Mouse (Mus musculus) lung, postnatal 10 days (tissue): ENCODE measurements around the gene Il4.
A peak's percentile ranks its signal among the peaks of the same experiment; 100 is the strongest.

Experiments
- DNase-seq: peaks from one replicate; pipeline ENCODE4 v3.0.0; 2021

The Il4 gene

GRCm38 (mm10) chr11:53618619-53619198 lies at the start of gene Il4:
Gene Il4, minus strand, starts transcription at chr11:53618669.
- no peak for DNase-seq

- no peak for DNase-seq
These were observed 45.6 kb upstream of the Il4 start for GRCm38 (mm10) chr11:53664091-53664490.

- DNase-seq: no peak
These were observed 44.6 kb upstream of the Il4 start for GRCm38 (mm10) chr11:53662794-53663674.

GRCm38 (mm10) chr11:53657828-53658227 lies 39.4 kb upstream of the Il4 start:
- DNase-seq: no peak

GRCm38 (mm10) chr11:53657381-53657780 lies 38.9 kb upstream of the Il4 start:
- no peak for DNase-seq

GRCm38 (mm10) chr11:53656558-53657202 lies 38.2 kb upstream of the Il4 start:
- no peak for DNase-seq

- DNase-seq: no peak
These were observed 36.6 kb upstream of the Il4 start for GRCm38 (mm10) chr11:53655043-53655442.

- no peak for DNase-seq
These were observed 34.0 kb upstream of the Il4 start for GRCm38 (mm10) chr11:53652427-53652826.

GRCm38 (mm10) chr11:53651441-53651840 lies 33.0 kb upstream of the Il4 start:
- DNase-seq: no peak

GRCm38 (mm10) chr11:53644017-53644416 lies 25.5 kb upstream of the Il4 start:
- DNase-seq: no peak

- DNase-seq: no peak
These were observed 24.3 kb upstream of the Il4 start for GRCm38 (mm10) chr11:53642744-53643279.

GRCm38 (mm10) chr11:53637803-53638260 lies 19.4 kb upstream of the Il4 start:
- DNase-seq: no peak

- no peak for DNase-seq
These were observed 18.8 kb upstream of the Il4 start for GRCm38 (mm10) chr11:53637046-53637802.

GRCm38 (mm10) chr11:53636183-53636646 lies 17.7 kb upstream of the Il4 start:
- DNase-seq: peak; percentile 10

GRCm38 (mm10) chr11:53635590-53636182 lies 17.2 kb upstream of the Il4 start:
- no peak for DNase-seq

- no peak for DNase-seq
These were observed 16.1 kb upstream of the Il4 start, which contains the start of gene Il13 for GRCm38 (mm10) chr11:53634556-53634955. Gene Il13, minus strand, starts transcription at chr11:53634702.

- no peak for DNase-seq
These were observed 15.2 kb upstream of the Il4 start for GRCm38 (mm10) chr11:53633644-53634043.

GRCm38 (mm10) chr11:53632122-53632733 lies 13.8 kb upstream of the Il4 start:
- peak; percentile 27 for DNase-seq

- peak; percentile 88 for DNase-seq
These were observed 9.4 kb upstream of the Il4 start for GRCm38 (mm10) chr11:53627859-53628258.

- DNase-seq: no peak
These were observed 8.4 kb upstream of the Il4 start for GRCm38 (mm10) chr11:53626802-53627373.

GRCm38 (mm10) chr11:53624124-53624523 lies 5.7 kb upstream of the Il4 start:
- DNase-seq: no peak
